Mouse (Mus musculus): ENCODE data around the gene Dgkg. TPM values are rescaled to one million over a fixed set of nuclear protein-coding genes. Genes with fewer than 3 reads are reported as not detected.

The Dgkg gene
- total and polyA plus RNA-seq, 2 experiments from 2014 or later: 0.08 to 0.44 TPM

- Histone ChIP-seq H3K4me2 (ENCODE audit: low read depth, low read length) (no peak overlapping the region), H3K4me1 (ENCODE audit: control insufficient read depth, insufficient read depth) (no peaks in the 10 kb centered on the region), H3K4me3 (ENCODE audit: low read depth, low read length) (no peak overlapping the region), H3K27me3 (ENCODE audit: control insufficient read depth, insufficient read depth, low read length) (peaks cover 7% of the 10 kb centered on the region; the same call in 1 of the 2 replicates), H3K9ac (replicated peaks; ENCODE audit: low read depth, low read length) (no peak overlapping the region), H3K27ac (ENCODE audit: low read depth) (no peak overlapping the region), H3K36me3 (replicated peaks; ENCODE audit: control insufficient read depth, insufficient read depth, low read length) (no peaks in the 10 kb centered on the region), H3K9me3 (replicated peaks; ENCODE audit: control insufficient read depth, low read length) (no peaks in the 10 kb centered on the region)
- no peak for DNase-seq (ENCODE audit: low spot score)
- ATAC-seq (ENCODE audit: insufficient read depth, low read depth): no peak
- 40% methylated on average over 21 of the region's 21 CpGs for WGBS
- TF ChIP-seq EP300 (IDR thresholded peaks at IDR 0.05; ENCODE audit: low read depth) (no peak), CTCF (IDR thresholded peaks at IDR 0.05; ENCODE audit: low read depth) (no peak)
Observed at GRCm38 (mm10) chr16:22572641-22573341, 84.2 kb downstream of the Dgkg start.

GRCm38 (mm10) chr16:22564907-22565272 is 92.1 kb downstream of the Dgkg start:
- Histone ChIP-seq H3K27me3 (ENCODE audit: control insufficient read depth, insufficient read depth, low read length) (no peaks in the 10 kb centered on the region), H3K36me3 (replicated peaks; ENCODE audit: control insufficient read depth, insufficient read depth, low read length) (no peaks in the 10 kb centered on the region), H3K4me1 (ENCODE audit: control insufficient read depth, insufficient read depth) (no peaks in the 10 kb centered on the region; the same call in 1 of the 2 replicates), H3K27ac (ENCODE audit: low read depth) (peak overlapping the region; percentile 91), H3K9ac (replicated peaks; ENCODE audit: low read depth, low read length) (no peak overlapping the region), H3K4me2 (ENCODE audit: low read depth, low read length) (no peak overlapping the region), H3K9me3 (replicated peaks; ENCODE audit: control insufficient read depth, low read length) (no peaks in the 10 kb centered on the region), H3K4me3 (ENCODE audit: low read depth, low read length) (no peak overlapping the region)
- DNase-seq (ENCODE audit: low spot score): no peak
- WGBS: 18% methylated on average over 3 of the region's 3 CpGs
- ATAC-seq (ENCODE audit: insufficient read depth, low read depth): no peak; the same call in 1 of the 2 replicates
- TF ChIP-seq EP300 (IDR thresholded peaks at IDR 0.05; ENCODE audit: low read depth) (no peak), CTCF (IDR thresholded peaks at IDR 0.05; ENCODE audit: low read depth) (no peak)

GRCm38 (mm10) chr16:22564259-22564906 is 92.6 kb downstream of the Dgkg start:
- Histone ChIP-seq H3K9ac (replicated peaks; ENCODE audit: low read depth, low read length) (no peak overlapping the region), H3K4me3 (ENCODE audit: low read depth, low read length) (no peak overlapping the region), H3K27me3 (ENCODE audit: control insufficient read depth, insufficient read depth, low read length) (no peaks in the 10 kb centered on the region), H3K27ac (ENCODE audit: low read depth) (peak overlapping the region; percentile 91), H3K36me3 (replicated peaks; ENCODE audit: control insufficient read depth, insufficient read depth, low read length) (no peaks in the 10 kb centered on the region), H3K9me3 (replicated peaks; ENCODE audit: control insufficient read depth, low read length) (no peaks in the 10 kb centered on the region), H3K4me1 (ENCODE audit: control insufficient read depth, insufficient read depth) (no peaks in the 10 kb centered on the region; the same call in 1 of the 2 replicates), H3K4me2 (ENCODE audit: low read depth, low read length) (peak overlapping the region; percentile 24)
- TF ChIP-seq CTCF (IDR thresholded peaks at IDR 0.05; ENCODE audit: low read depth): peak; percentile 88
- TF ChIP-seq EP300 (IDR thresholded peaks at IDR 0.05; ENCODE audit: low read depth): peak; percentile 85; the same call in 1 of the 2 replicates
- WGBS: 28% methylated on average over 14 of the region's 14 CpGs
- DNase-seq (ENCODE audit: low spot score): peak; percentile 92
- peak; percentile 89 for ATAC-seq (ENCODE audit: insufficient read depth, low read depth)

- ATAC-seq (ENCODE audit: insufficient read depth, low read depth): no peak
- peak overlapping the region; percentile 91 for H3K27ac ChIP-seq (ENCODE audit: low read depth)
Observed at GRCm38 (mm10) chr16:22563594-22563993, 93.4 kb downstream of the Dgkg start.

GRCm38 (mm10) chr16:22554996-22555395 is 102.0 kb downstream of the Dgkg start:
- WGBS: 55% methylated on average over 2 of the region's 2 CpGs
- ATAC-seq (ENCODE audit: insufficient read depth, low read depth) (no peak), DNase-seq (ENCODE audit: low spot score) (no peak)
- no peak overlapping the region for H3K4me3 ChIP-seq (ENCODE audit: low read depth, low read length)
- no peak overlapping the region for H3K4me2 ChIP-seq (ENCODE audit: low read depth, low read length)
- TF ChIP-seq EP300 (IDR thresholded peaks at IDR 0.05; ENCODE audit: low read depth): no peak
- peak; percentile 27 for TF ChIP-seq CTCF (IDR thresholded peaks at IDR 0.05; ENCODE audit: low read depth)
- H3K4me1 ChIP-seq (ENCODE audit: control insufficient read depth, insufficient read depth): peaks cover 16% of the 10 kb centered on the region; the same call in 1 of the 2 replicates
- no peak overlapping the region for H3K9ac ChIP-seq (replicated peaks; ENCODE audit: low read depth, low read length)
- no peaks in the 10 kb centered on the region for H3K9me3 ChIP-seq (replicated peaks; ENCODE audit: control insufficient read depth, low read length)
- no peaks in the 10 kb centered on the region for H3K36me3 ChIP-seq (replicated peaks; ENCODE audit: control insufficient read depth, insufficient read depth, low read length)
- H3K27ac ChIP-seq (ENCODE audit: low read depth): no peak overlapping the region
- no peaks in the 10 kb centered on the region for H3K27me3 ChIP-seq (ENCODE audit: control insufficient read depth, insufficient read depth, low read length)

More at GRCm38 (mm10) chr16:22563594-22563993, 93.4 kb downstream of the Dgkg start:
- H3K4me3 ChIP-seq (ENCODE audit: low read depth, low read length): no peak overlapping the region
- H3K36me3 ChIP-seq (replicated peaks; ENCODE audit: control insufficient read depth, insufficient read depth, low read length): no peaks in the 10 kb centered on the region
- H3K4me1 ChIP-seq (ENCODE audit: control insufficient read depth, insufficient read depth): no peaks in the 10 kb centered on the region; the same call in 1 of the 2 replicates
- TF ChIP-seq EP300 (IDR thresholded peaks at IDR 0.05; ENCODE audit: low read depth): no peak
- TF ChIP-seq CTCF (IDR thresholded peaks at IDR 0.05; ENCODE audit: low read depth): no peak
- H3K9me3 ChIP-seq (replicated peaks; ENCODE audit: control insufficient read depth, low read length): no peaks in the 10 kb centered on the region
- no peak overlapping the region for H3K4me2 ChIP-seq (ENCODE audit: low read depth, low read length)
- no peaks in the 10 kb centered on the region for H3K27me3 ChIP-seq (ENCODE audit: control insufficient read depth, insufficient read depth, low read length)
- no peak overlapping the region for H3K9ac ChIP-seq (replicated peaks; ENCODE audit: low read depth, low read length)
- no peak for DNase-seq (ENCODE audit: low spot score)

Data from heart, postnatal 0 days (tissue).